22 mouse cellular contexts compared by ENCODE assay signal in genomic region chr4:69876734-69877133, GRCm38 (mm10).
"Had no signal": no experiment of that assay in that cellular context is flagged by ENCODE, and none has a peak within 500 bp of the region (broad histone marks: within the 10 kb centered on the region; RNA-seq: fewer than 3 reads in every experiment).

No protein-coding gene starts in this region.

- H3K4me2 ChIP-seq: kidney, embryonic 15.5 days; limb, embryonic 13.5 days; liver, embryonic 12.5 days; liver, embryonic 15.5 days; lung, embryonic 15.5 days; midbrain, embryonic 11.5 days; stomach, embryonic 15.5 days had no signal

- H3K4me3 ChIP-seq: kidney, embryonic 15.5 days; limb, embryonic 10.5 days; limb, embryonic 13.5 days; liver, embryonic 12.5 days; liver, embryonic 15.5 days; lung, embryonic 15.5 days; megakaryocyte, embryonic 14.5 days; stomach, embryonic 15.5 days had no signal

- ATAC-seq: liver, embryonic 12.5 days had no signal

- DNase-seq: kidney, adult 11 months; kidney, adult 8-10 months; kidney, postnatal 14 days; kidney, postnatal 4 days; liver; lung, adult 18-20 months; lung, postnatal 10 days; lung, postnatal 36 days; midbrain, embryonic 14.5 days; retina, postnatal 1 day; right cerebral cortex, postnatal 25 days; spleen, adult 18-20 months; thymus, postnatal 25 days had no signal

- H3K36me3 ChIP-seq: kidney, embryonic 15.5 days; limb, embryonic 10.5 days; limb, embryonic 13.5 days; liver, embryonic 12.5 days; liver, embryonic 15.5 days; lung, embryonic 15.5 days; stomach, embryonic 15.5 days had no signal

- H3K4me1 ChIP-seq: kidney, embryonic 15.5 days; limb, embryonic 10.5 days; limb, embryonic 13.5 days; liver, embryonic 12.5 days; liver, embryonic 15.5 days; lung, embryonic 15.5 days; megakaryocyte, embryonic 14.5 days; stomach, embryonic 15.5 days had no signal

- H3K27me3 ChIP-seq: kidney, embryonic 15.5 days; limb, embryonic 13.5 days; liver, embryonic 12.5 days; liver, embryonic 15.5 days; lung, embryonic 15.5 days; megakaryocyte, embryonic 14.5 days; stomach, embryonic 15.5 days had no signal

- H3K27ac ChIP-seq: kidney, embryonic 15.5 days; limb, embryonic 10.5 days; limb, embryonic 13.5 days; liver, embryonic 12.5 days; liver, embryonic 15.5 days; lung, embryonic 15.5 days; stomach, embryonic 15.5 days had no signal

- H3K9ac ChIP-seq: kidney, embryonic 15.5 days; limb, embryonic 13.5 days; liver, embryonic 12.5 days; liver, embryonic 15.5 days; lung, embryonic 15.5 days; stomach, embryonic 15.5 days had no signal

- H3K9me3 ChIP-seq: kidney, embryonic 15.5 days; limb, embryonic 10.5 days; limb, embryonic 13.5 days; liver, embryonic 12.5 days; liver, embryonic 15.5 days; lung, embryonic 15.5 days; stomach, embryonic 15.5 days had no signal
